26 mouse cellular contexts compared by ENCODE assay signal in genomic region chr4:94572677-94573076, GRCm38 (mm10). TPM values are rescaled to one million over a fixed set of nuclear protein-coding genes. Genes with fewer than 3 reads are reported as not detected.
"Had no signal": no experiment of that assay in that cellular context is flagged by ENCODE, and none has a peak within 500 bp of the region (broad histone marks: within the 10 kb centered on the region; RNA-seq: fewer than 3 reads in every experiment).

No protein-coding gene starts in this region.

- H3K4me2 ChIP-seq: forebrain, embryonic 15.5 days; heart, embryonic 11.5 days; heart, embryonic 13.5 days; heart, embryonic 15.5 days; hindbrain, embryonic 13.5 days; hindbrain, embryonic 15.5 days; limb, embryonic 13.5 days; limb, embryonic 15.5 days; liver, embryonic 13.5 days; liver, embryonic 15.5 days had no signal

- ATAC-seq: forebrain, embryonic 15.5 days; forebrain, postnatal 0 days; hindbrain, postnatal 0 days; liver, postnatal 0 days had no signal

- H3K9me3 ChIP-seq: forebrain, embryonic 15.5 days; heart, embryonic 13.5 days; heart, embryonic 15.5 days; hindbrain, embryonic 13.5 days; hindbrain, embryonic 15.5 days; limb, embryonic 13.5 days; limb, embryonic 15.5 days; liver, embryonic 13.5 days; liver, embryonic 15.5 days had no signal

- H3K9ac ChIP-seq: forebrain, embryonic 15.5 days; forebrain, postnatal 0 days; heart, embryonic 13.5 days; heart, embryonic 15.5 days; hindbrain, embryonic 13.5 days; hindbrain, embryonic 15.5 days; limb, embryonic 13.5 days; limb, embryonic 15.5 days; liver, embryonic 13.5 days; liver, embryonic 15.5 days; liver, postnatal 0 days had no signal

- H3K4me3 ChIP-seq: forebrain, embryonic 15.5 days; heart, adult 2 months; heart, embryonic 13.5 days; heart, embryonic 15.5 days; hindbrain, embryonic 13.5 days; hindbrain, embryonic 15.5 days; limb, embryonic 13.5 days; limb, embryonic 15.5 days; liver, embryonic 13.5 days; liver, embryonic 15.5 days had no signal

- DNase-seq: forebrain, postnatal 0 days; gastrocnemius, postnatal 14 days; gastrocnemius, postnatal 36 days; heart, adult 11 months; heart, adult 2 months; heart, postnatal 14 days; heart, postnatal 36 days; layer of hippocampus, adult 9-11 months; layer of hippocampus, postnatal 36 days; left cerebral cortex, postnatal 4 days; liver, embryonic 13.5 days; liver, postnatal 0 days had no signal

- H3K27ac ChIP-seq: forebrain, embryonic 15.5 days; heart, adult 2 months; heart, embryonic 13.5 days; heart, embryonic 15.5 days; hindbrain, embryonic 13.5 days; hindbrain, embryonic 15.5 days; hindbrain, postnatal 0 days; limb, embryonic 13.5 days; limb, embryonic 15.5 days; liver, embryonic 13.5 days; liver, embryonic 15.5 days had no signal

- H3K4me1 ChIP-seq: forebrain, embryonic 15.5 days; heart, embryonic 13.5 days; heart, embryonic 15.5 days; hindbrain, embryonic 13.5 days; hindbrain, embryonic 15.5 days; limb, embryonic 13.5 days; limb, embryonic 15.5 days; liver, embryonic 13.5 days; liver, embryonic 15.5 days had no signal

- H3K27me3 ChIP-seq: forebrain, embryonic 15.5 days; heart, embryonic 13.5 days; heart, embryonic 15.5 days; hindbrain, embryonic 13.5 days; hindbrain, embryonic 15.5 days; limb, embryonic 13.5 days; limb, embryonic 15.5 days; liver, embryonic 13.5 days; liver, embryonic 15.5 days had no signal

RNA-seq across cellular contexts. Expression of gene Gm10306, which starts 16.3 kb away (rescaled TPM):
- polyA plus RNA-seq: forebrain, embryonic 15.5 days; heart, adult 2 months; heart, embryonic 11.5 days; heart, embryonic 13.5 days; heart, embryonic 15.5 days; hindbrain, embryonic 11.5 days; hindbrain, embryonic 15.5 days; hindbrain, postnatal 0 days; intestine, embryonic 14.5 days; large intestine, adult 2 months; limb, embryonic 13.5 days; limb, embryonic 15.5 days; liver, adult 2 months; liver, embryonic 15.5 days had no signal
